Comparison of ENCODE assay signal across 8 mouse cellular contexts in the genomic region with DNA sequence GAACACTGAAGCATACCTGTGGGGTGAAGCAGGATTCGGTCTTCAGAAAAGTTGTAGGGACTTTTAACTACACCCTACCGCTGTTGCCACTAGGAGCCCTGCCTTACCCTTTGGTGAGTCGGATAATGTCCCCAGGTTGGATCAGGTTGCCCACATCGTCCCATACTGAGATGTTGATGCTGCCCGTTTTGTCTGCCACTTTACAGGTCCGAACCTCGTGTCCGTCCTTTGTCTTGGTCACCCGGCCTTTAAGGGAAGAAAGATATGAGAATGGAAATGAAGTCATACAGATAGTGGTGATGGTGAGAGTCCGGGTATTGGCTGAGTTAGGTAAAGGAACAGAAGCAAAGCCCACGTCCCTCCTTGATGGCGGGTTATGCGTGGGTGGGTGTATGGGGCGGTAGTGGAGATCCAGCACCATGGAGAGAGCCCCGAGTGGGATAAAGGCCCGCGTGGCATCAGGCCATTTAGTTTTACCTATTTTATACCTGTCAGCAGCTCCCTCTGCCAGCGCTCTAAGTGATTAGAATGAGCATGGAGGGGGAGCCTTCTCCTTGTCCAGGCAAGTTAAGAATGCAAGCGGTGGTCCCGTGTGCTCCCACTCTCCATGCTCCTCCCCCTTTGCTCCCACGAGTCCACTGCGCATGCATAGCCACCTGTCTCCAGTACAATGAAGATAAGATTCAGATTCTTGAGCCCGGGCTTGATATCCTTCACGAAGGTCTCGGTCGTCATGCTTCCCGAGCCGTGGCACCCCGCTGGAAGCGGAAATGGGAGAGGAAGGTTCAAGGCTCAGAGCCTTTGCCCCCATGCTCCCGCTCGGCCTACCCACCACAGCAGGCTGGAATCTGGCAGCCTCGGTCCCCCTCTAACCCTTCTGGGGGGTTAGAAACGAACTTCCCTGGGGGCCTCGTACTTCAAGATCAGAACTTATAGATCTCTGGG. TPM values are rescaled to one million over a fixed set of nuclear protein-coding genes. Genes with fewer than 3 reads are reported as not detected.
A peak's percentile ranks its signal among the peaks of the same experiment; 100 is the strongest.
DNase-seq lines count a peak whose midpoint lies in the region; ATAC-seq and TF ChIP-seq lines count a peak whose summit lies in the region.

No protein-coding gene starts in this region.

- WGBS in heart, embryonic 16.5 days, result 13% methylated on average over 35 of the region's 35 CpGs
- 18% methylated on average over 35 of the region's 35 CpGs for WGBS in stomach, postnatal 0 days

- intact Hi-C loops in left cerebral cortex, adult 2 months (cut with DNase I), result loop anchor here (1.0 to 2.0 kb wide), 3 partner anchors 30 to 50 kb away; a partner anchor contains a TSS

- H3K36me3 ChIP-seq in heart, embryonic 16.5 days (ENCODE audit: control insufficient read depth, insufficient read depth), result peaks cover 3% of the 10 kb centered on the region; the same call in 1 of the 2 replicates
- H3K36me3 ChIP-seq in stomach, postnatal 0 days (ENCODE audit: control insufficient read depth, insufficient read depth, low read length), result no peaks in the 10 kb centered on the region; the same call in 1 of the 2 replicates

- no peaks in the 10 kb centered on the region for H3K9me3 ChIP-seq in heart, embryonic 16.5 days (replicated peaks; ENCODE audit: control insufficient read depth, low read length)
- H3K9me3 ChIP-seq in stomach, postnatal 0 days (ENCODE audit: control insufficient read depth, low read length), result no peaks in the 10 kb centered on the region

- no peak for TF ChIP-seq CTCF in left cerebral cortex, adult 2 months (IDR thresholded peaks at IDR 0.05)
- TF ChIP-seq CTCF in stomach, postnatal 0 days (IDR thresholded peaks at IDR 0.05; ENCODE audit: low read depth), result no peak; the same call in 1 of the 2 replicates

- H3K4me2 ChIP-seq in heart, embryonic 16.5 days (ENCODE audit: low read depth, low read length), result peak overlapping the region; percentile 97
- peak overlapping the region; percentile 81 for H3K4me2 ChIP-seq in stomach, postnatal 0 days (replicated peaks; ENCODE audit: low read depth)

- H3K9ac ChIP-seq in heart, embryonic 16.5 days (ENCODE audit: low read length), result peak overlapping the region; percentile 88
- peak overlapping the region; percentile 72 for H3K9ac ChIP-seq in stomach, postnatal 0 days (ENCODE audit: low read length)

- peak; percentile 42 for DNase-seq in ovary, postnatal 36 days (ENCODE audit: low spot score)
- no peak for DNase-seq in ovary, postnatal 10 days (ENCODE audit: low spot score)
- peak; percentile 32 for DNase-seq in c-Kit-positive CD71-positive TER-119-negative erythroid progenitor cells, embryonic 14.5 days (ENCODE audit: low read depth)
- DNase-seq in left cerebral cortex, adult 2 months (ENCODE audit: extremely low spot score in 1 of 2, low spot score in 2 of 2), result peak in 1 of 2 experiments; percentile 45
- peak; percentile 47 for DNase-seq in stomach, postnatal 0 days (ENCODE audit: low spot score)
- no peak for DNase-seq in T-cell, adult 2 months (ENCODE audit: low spot score)

- no peak for TF ChIP-seq EP300 in stomach, postnatal 0 days (optimal IDR thresholded peaks at IDR 0.05)

- no peak for ATAC-seq in heart, embryonic 16.5 days (replicated peaks; ENCODE audit: extremely low read depth, insufficient read depth, low FRiP score)
- ATAC-seq in megakaryocyte-erythroid progenitor cell, adult 5-6 weeks (replicated peaks; ENCODE audit: low FRiP score, low TSS enrichment, poor library complexity, severe bottlenecking), result peak; percentile 11; the same call in 1 of the 2 replicates
- ATAC-seq in stomach, postnatal 0 days (ENCODE audit: low FRiP score, low TSS enrichment), result no peak

- H3K4me1 ChIP-seq in heart, embryonic 16.5 days (ENCODE audit: control insufficient read depth, insufficient read depth, low read length), result peaks cover 29% of the 10 kb centered on the region
- H3K4me1 ChIP-seq in stomach, postnatal 0 days (replicated peaks; ENCODE audit: control insufficient read depth, insufficient read depth), result no peaks in the 10 kb centered on the region; the same call in 1 of the 2 replicates

- peak overlapping the region; percentile 68 for H3K27ac ChIP-seq in heart, embryonic 16.5 days (ENCODE audit: low read length)
- peak overlapping the region; percentile 95 for H3K27ac ChIP-seq in left cerebral cortex, adult 2 months
- H3K27ac ChIP-seq in stomach, postnatal 0 days (replicated peaks), result peak overlapping the region; percentile 53

- H3K27me3 ChIP-seq in heart, embryonic 16.5 days (ENCODE audit: control insufficient read depth, insufficient read depth, low read length), result no peaks in the 10 kb centered on the region
- no peaks in the 10 kb centered on the region for H3K27me3 ChIP-seq in stomach, postnatal 0 days (ENCODE audit: control insufficient read depth, insufficient read depth, low read length)

- peak overlapping the region; percentile 78 for H3K4me3 ChIP-seq in heart, embryonic 16.5 days (ENCODE audit: low read length)
- peak overlapping the region; percentile 86 for H3K4me3 ChIP-seq in left cerebral cortex, adult 2 months
- peak overlapping the region; percentile 64 for H3K4me3 ChIP-seq in stomach, postnatal 0 days (ENCODE audit: low read depth, low read length)

RNA-seq across cellular contexts. Expression of a gene that starts 2.4 kb away (rescaled TPM):
- 55.9 and 60.4 TPM in 2 replicates for polyA plus RNA-seq in heart, embryonic 16.5 days (2015; fragmentation: Nextera tagmentation; extraction: Ambion mirVana)
- total RNA-seq in left cerebral cortex, adult 2 months (2021), result 10 to 100 TPM; 87.0 to 91.1 TPM
- 63.0 and 130 TPM in 2 replicates for total RNA-seq in megakaryocyte-erythroid progenitor cell, adult 5-6 weeks (2014; fragmentation: Nextera tagmentation)
- 54.4 and 98.8 TPM in 2 replicates for total RNA-seq in megakaryocyte-erythroid progenitor cell, adult 5-6 weeks (2017)
- 53.5 and 54.4 TPM in 2 replicates for polyA plus RNA-seq in stomach, postnatal 0 days (2015; fragmentation: Nextera tagmentation; extraction: Ambion mirVana)

RNA-seq across cellular contexts. Expression of a gene that starts 2.6 kb away (rescaled TPM):
- 29.9 and 31.7 TPM in 2 replicates for polyA plus RNA-seq in heart, embryonic 16.5 days (2015; fragmentation: Nextera tagmentation; extraction: Ambion mirVana)
- 10 to 100 TPM; 74.0 to 76.6 TPM for total RNA-seq in left cerebral cortex, adult 2 months (2021)
- total RNA-seq in megakaryocyte-erythroid progenitor cell, adult 5-6 weeks (2014; fragmentation: Nextera tagmentation), result 20.9 and 21.6 TPM in 2 replicates
- total RNA-seq in megakaryocyte-erythroid progenitor cell, adult 5-6 weeks (2017), result 8.8 and 12.9 TPM in 2 replicates
- polyA plus RNA-seq in stomach, postnatal 0 days (2015; fragmentation: Nextera tagmentation; extraction: Ambion mirVana), result 18.9 and 20.1 TPM in 2 replicates

RNA-seq across cellular contexts. Expression of a gene that starts 7.8 kb away (rescaled TPM):
- polyA plus RNA-seq in heart, embryonic 16.5 days (2015; fragmentation: Nextera tagmentation; extraction: Ambion mirVana), result 0.41 TPM in 1 of 2 replicates, not detected in the other
- total RNA-seq in left cerebral cortex, adult 2 months (2021), result not detected
- total RNA-seq in megakaryocyte-erythroid progenitor cell, adult 5-6 weeks (2014; fragmentation: Nextera tagmentation), result not detected in 2 replicates
- total RNA-seq in megakaryocyte-erythroid progenitor cell, adult 5-6 weeks (2017), result not detected in 2 replicates
- polyA plus RNA-seq in stomach, postnatal 0 days (2015; fragmentation: Nextera tagmentation; extraction: Ambion mirVana), result 0.75 and 0.76 TPM in 2 replicates

RNA-seq across cellular contexts. Expression of a gene that starts 31.9 kb away (rescaled TPM):
- polyA plus RNA-seq in heart, embryonic 16.5 days (2015; fragmentation: Nextera tagmentation; extraction: Ambion mirVana), result 8.1 and 8.5 TPM in 2 replicates
- total RNA-seq in left cerebral cortex, adult 2 months (2021), result 10 to 100 TPM; 60.8 to 63.9 TPM
- total RNA-seq in megakaryocyte-erythroid progenitor cell, adult 5-6 weeks (2014; fragmentation: Nextera tagmentation), result 62.2 and 68.5 TPM in 2 replicates
- total RNA-seq in megakaryocyte-erythroid progenitor cell, adult 5-6 weeks (2017), result 8.3 and 11.7 TPM in 2 replicates
- polyA plus RNA-seq in stomach, postnatal 0 days (2015; fragmentation: Nextera tagmentation; extraction: Ambion mirVana), result 2.9 and 4.3 TPM in 2 replicates

RNA-seq across cellular contexts. Expression of a gene that starts 40.1 kb away (rescaled TPM):
- 13.4 and 19.4 TPM in 2 replicates for polyA plus RNA-seq in heart, embryonic 16.5 days (2015; fragmentation: Nextera tagmentation; extraction: Ambion mirVana)
- total RNA-seq in left cerebral cortex, adult 2 months (2021), result 10 to 100 TPM; 53.0 to 54.6 TPM
- 12.9 and 16.8 TPM in 2 replicates for total RNA-seq in megakaryocyte-erythroid progenitor cell, adult 5-6 weeks (2014; fragmentation: Nextera tagmentation)
- 8.8 and 10.9 TPM in 2 replicates for total RNA-seq in megakaryocyte-erythroid progenitor cell, adult 5-6 weeks (2017)
- polyA plus RNA-seq in stomach, postnatal 0 days (2015; fragmentation: Nextera tagmentation; extraction: Ambion mirVana), result 12.9 and 13.8 TPM in 2 replicates

Comparison
In these comparisons a context has a peak if more than half of its experiments do, and no peak if none do; other contexts are left out.
1. DNase-seq: peak in ovary, postnatal 36 days (single experiment), c-Kit-positive CD71-positive TER-119-negative erythroid progenitor cells, embryonic 14.5 days (single experiment) and stomach, postnatal 0 days (single experiment); none in ovary, postnatal 10 days (single experiment) and T-cell, adult 2 months (single experiment).
2. Peak in every context shown above with its lines, with median percentiles within 50 percentile points of each other: H3K27ac ChIP-seq and H3K4me3 ChIP-seq.